Mouse (Mus musculus): ENCODE data around the gene Gipr. TPM values are rescaled to one million over a fixed set of nuclear protein-coding genes. Genes with fewer than 3 reads are reported as not detected.
A peak's percentile ranks its signal among the peaks of the same experiment; 100 is the strongest.

Gipr gene
- polyA plus RNA-seq, 1 experiment: 2.6 TPM

GRCm38 (mm10) chr7:19209494-19209893 is 43.6 kb upstream of the Gipr start:
- Histone ChIP-seq H3K4me3 (replicated peaks; ENCODE audit: insufficient read depth, low read depth, low read length) (no peak overlapping the region), H3K27me3 (ENCODE audit: control insufficient read depth, insufficient read depth, low read length) (no peaks in the 10 kb centered on the region), H3K27ac (ENCODE audit: insufficient read depth, low read length) (no peak overlapping the region), H3K4me1 (ENCODE audit: control insufficient read depth, insufficient read depth, low read length) (no peaks in the 10 kb centered on the region; the same call in 1 of the 2 replicates)
- WGBS: 78% methylated on average over 4 of the region's 4 CpGs
- no peak for DNase-seq
- TF ChIP-seq POLR2A (IDR thresholded peaks at IDR 0.05; ENCODE audit: borderline replicate concordance, insufficient read depth, low read length): no peak
- TF ChIP-seq CTCF (IDR thresholded peaks at IDR 0.05; ENCODE audit: borderline replicate concordance, insufficient read depth, low read depth, low read length): no peak

GRCm38 (mm10) chr7:19208944-19209472 is 43.1 kb upstream of the Gipr start:
- DNase-seq: peak; percentile 38 to 43
- H3K27me3 ChIP-seq (ENCODE audit: control insufficient read depth, insufficient read depth, low read length): no peaks in the 10 kb centered on the region

GRCm38 (mm10) chr7:19208201-19208910 is 42.4 kb upstream of the Gipr start:
- no peaks in the 10 kb centered on the region for H3K27me3 ChIP-seq (ENCODE audit: control insufficient read depth, insufficient read depth, low read length)
- TF ChIP-seq CTCF (IDR thresholded peaks at IDR 0.05; ENCODE audit: borderline replicate concordance, insufficient read depth, low read depth, low read length) (no peak), POLR2A (IDR thresholded peaks at IDR 0.05; ENCODE audit: borderline replicate concordance, insufficient read depth, low read length) (no peak)
- no peak overlapping the region for H3K4me3 ChIP-seq (replicated peaks; ENCODE audit: insufficient read depth, low read depth, low read length)
- 79% methylated on average over 13 of the region's 13 CpGs for WGBS
- no peak for DNase-seq
- no peaks in the 10 kb centered on the region for H3K4me1 ChIP-seq (ENCODE audit: control insufficient read depth, insufficient read depth, low read length)
- no peak overlapping the region for H3K27ac ChIP-seq (ENCODE audit: insufficient read depth, low read length)

More at GRCm38 (mm10) chr7:19208944-19209472, 43.1 kb upstream of the Gipr start:
- Histone ChIP-seq H3K4me1 (ENCODE audit: control insufficient read depth, insufficient read depth, low read length) (no peaks in the 10 kb centered on the region; the same call in 1 of the 2 replicates), H3K27ac (ENCODE audit: insufficient read depth, low read length) (no peak overlapping the region), H3K4me3 (replicated peaks; ENCODE audit: insufficient read depth, low read depth, low read length) (no peak overlapping the region)
- WGBS: 48% methylated on average over 7 of the region's 7 CpGs
- TF ChIP-seq POLR2A (IDR thresholded peaks at IDR 0.05; ENCODE audit: borderline replicate concordance, insufficient read depth, low read length): no peak
- TF ChIP-seq CTCF (IDR thresholded peaks at IDR 0.05; ENCODE audit: borderline replicate concordance, insufficient read depth, low read depth, low read length): peak; percentile 61; the same call in 1 of the 2 replicates

GRCm38 (mm10) chr7:19202065-19202850 is 36.3 kb upstream of the Gipr start:
- TF ChIP-seq CTCF (IDR thresholded peaks at IDR 0.05; ENCODE audit: borderline replicate concordance, insufficient read depth, low read depth, low read length) (no peak), POLR2A (IDR thresholded peaks at IDR 0.05; ENCODE audit: borderline replicate concordance, insufficient read depth, low read length) (no peak)
- WGBS: 61% methylated on average over 15 of the region's 15 CpGs
- Histone ChIP-seq H3K27ac (ENCODE audit: insufficient read depth, low read length) (no peak overlapping the region), H3K4me3 (replicated peaks; ENCODE audit: insufficient read depth, low read depth, low read length) (no peak overlapping the region), H3K27me3 (ENCODE audit: control insufficient read depth, insufficient read depth, low read length) (no peaks in the 10 kb centered on the region), H3K4me1 (ENCODE audit: control insufficient read depth, insufficient read depth, low read length) (no peaks in the 10 kb centered on the region)
- no peak for DNase-seq

GRCm38 (mm10) chr7:19201660-19202059 is 35.7 kb upstream of the Gipr start:
- Histone ChIP-seq H3K27ac (ENCODE audit: insufficient read depth, low read length) (no peak overlapping the region), H3K4me3 (replicated peaks; ENCODE audit: insufficient read depth, low read depth, low read length) (no peak overlapping the region), H3K4me1 (ENCODE audit: control insufficient read depth, insufficient read depth, low read length) (no peaks in the 10 kb centered on the region), H3K27me3 (ENCODE audit: control insufficient read depth, insufficient read depth, low read length) (no peaks in the 10 kb centered on the region)
- DNase-seq: no peak
- 77% methylated on average over 14 of the region's 15 CpGs for WGBS
- TF ChIP-seq CTCF (IDR thresholded peaks at IDR 0.05; ENCODE audit: borderline replicate concordance, insufficient read depth, low read depth, low read length) (no peak), POLR2A (IDR thresholded peaks at IDR 0.05; ENCODE audit: borderline replicate concordance, insufficient read depth, low read length) (no peak)

GRCm38 (mm10) chr7:19197985-19198384 is 32.1 kb upstream of the Gipr start:
- Histone ChIP-seq H3K4me1 (ENCODE audit: control insufficient read depth, insufficient read depth, low read length) (no peaks in the 10 kb centered on the region), H3K27ac (ENCODE audit: insufficient read depth, low read length) (no peak overlapping the region), H3K27me3 (ENCODE audit: control insufficient read depth, insufficient read depth, low read length) (no peaks in the 10 kb centered on the region), H3K4me3 (replicated peaks; ENCODE audit: insufficient read depth, low read depth, low read length) (no peak overlapping the region)
- no peak for DNase-seq
- WGBS: 37% methylated on average over 2 of the region's 2 CpGs
- TF ChIP-seq CTCF (IDR thresholded peaks at IDR 0.05; ENCODE audit: borderline replicate concordance, insufficient read depth, low read depth, low read length) (peak; percentile 61), POLR2A (IDR thresholded peaks at IDR 0.05; ENCODE audit: borderline replicate concordance, insufficient read depth, low read length) (no peak)

GRCm38 (mm10) chr7:19196676-19197075 is 30.7 kb upstream of the Gipr start:
- Histone ChIP-seq H3K4me3 (replicated peaks; ENCODE audit: insufficient read depth, low read depth, low read length) (no peak overlapping the region), H3K4me1 (ENCODE audit: control insufficient read depth, insufficient read depth, low read length) (no peaks in the 10 kb centered on the region), H3K27ac (ENCODE audit: insufficient read depth, low read length) (no peak overlapping the region), H3K27me3 (ENCODE audit: control insufficient read depth, insufficient read depth, low read length) (no peaks in the 10 kb centered on the region)
- DNase-seq: peak in 1 of 2 experiments; percentile 37
- 59% methylated on average over 6 of the region's 6 CpGs for WGBS
- TF ChIP-seq CTCF (IDR thresholded peaks at IDR 0.05; ENCODE audit: borderline replicate concordance, insufficient read depth, low read depth, low read length): peak; percentile 57
- no peak for TF ChIP-seq POLR2A (IDR thresholded peaks at IDR 0.05; ENCODE audit: borderline replicate concordance, insufficient read depth, low read length)
